Mouse (Mus musculus) cerebellum, adult 2 months (tissue): ENCODE data around the gene Scn1b.

Experiments used
- CTCF ChIP-seq: fragments of 200-500 bp; IDR thresholded peaks from 2 replicates; pipeline ENCODE4 v1.5.1; 2011; ENCODE audit warnings: low read depth, mild to moderate bottlenecking, control low read depth, low read length, moderate library complexity, borderline replicate concordance; ENCODE audit not compliant: insufficient read depth
- POLR2A ChIP-seq: fragments of 200-500 bp; IDR thresholded peaks from 2 replicates; pipeline ENCODE4 v1.6.1; 2011; ENCODE audit warnings: low read length, control low read depth, borderline replicate concordance; ENCODE audit not compliant: insufficient read depth

- TF ChIP-seq CTCF (peak; percentile 73), POLR2A (no peak)
Observed at GRCm38 (mm10) chr7:31172238-31172637, 45.4 kb upstream of the Scn1b start.
